Mouse (Mus musculus): ENCODE measurements around the gene Slc22a14.

The Slc22a14 gene

DNA sequence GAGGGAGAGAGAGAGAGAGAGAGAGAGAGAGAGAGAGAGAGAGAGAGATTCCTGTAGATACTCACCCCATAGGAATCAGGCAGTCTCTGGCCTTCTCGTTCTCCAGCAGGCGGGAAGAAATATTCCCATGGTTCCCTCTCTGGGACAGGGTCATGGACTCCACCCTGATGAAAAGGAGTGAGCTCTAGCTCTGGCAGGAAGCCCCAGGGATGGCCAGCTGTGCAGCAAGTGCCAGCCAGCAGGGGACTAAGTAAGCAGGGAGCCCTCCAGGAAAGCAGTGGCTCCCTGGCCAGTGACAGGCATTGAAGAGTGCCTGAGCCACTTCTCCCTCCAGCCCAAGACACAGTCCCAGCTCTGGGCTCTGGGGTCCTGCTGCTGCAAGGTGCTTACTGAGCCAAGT, 213.6 kb downstream of the Slc22a14 start:
- no peak for ATAC-seq (ENCODE audit: insufficient number of reproducible peaks, low FRiP score, low TSS enrichment)

DNA sequence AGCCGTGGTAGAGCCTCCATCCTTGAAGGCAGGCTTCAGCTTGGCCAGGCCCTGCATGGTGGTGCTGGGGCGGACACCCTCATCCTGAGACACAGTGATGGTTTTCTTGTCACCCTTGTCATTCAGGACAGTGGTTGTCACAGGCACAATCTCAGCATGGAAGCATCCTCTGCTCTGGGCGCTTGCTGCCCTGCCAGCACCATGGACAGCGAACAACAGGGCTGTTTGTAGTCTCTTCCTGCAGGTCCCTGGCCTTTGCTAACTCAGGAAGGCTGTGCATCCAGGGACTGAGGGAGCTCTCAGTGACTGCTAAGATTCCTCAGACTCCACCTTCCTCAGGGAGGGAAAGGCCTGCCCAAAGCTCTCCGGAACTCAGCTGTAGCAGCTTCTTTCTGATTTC, 215.8 kb downstream of the Slc22a14 start:
- ATAC-seq (ENCODE audit: insufficient number of reproducible peaks, low FRiP score, low TSS enrichment) = no peak

DNA sequence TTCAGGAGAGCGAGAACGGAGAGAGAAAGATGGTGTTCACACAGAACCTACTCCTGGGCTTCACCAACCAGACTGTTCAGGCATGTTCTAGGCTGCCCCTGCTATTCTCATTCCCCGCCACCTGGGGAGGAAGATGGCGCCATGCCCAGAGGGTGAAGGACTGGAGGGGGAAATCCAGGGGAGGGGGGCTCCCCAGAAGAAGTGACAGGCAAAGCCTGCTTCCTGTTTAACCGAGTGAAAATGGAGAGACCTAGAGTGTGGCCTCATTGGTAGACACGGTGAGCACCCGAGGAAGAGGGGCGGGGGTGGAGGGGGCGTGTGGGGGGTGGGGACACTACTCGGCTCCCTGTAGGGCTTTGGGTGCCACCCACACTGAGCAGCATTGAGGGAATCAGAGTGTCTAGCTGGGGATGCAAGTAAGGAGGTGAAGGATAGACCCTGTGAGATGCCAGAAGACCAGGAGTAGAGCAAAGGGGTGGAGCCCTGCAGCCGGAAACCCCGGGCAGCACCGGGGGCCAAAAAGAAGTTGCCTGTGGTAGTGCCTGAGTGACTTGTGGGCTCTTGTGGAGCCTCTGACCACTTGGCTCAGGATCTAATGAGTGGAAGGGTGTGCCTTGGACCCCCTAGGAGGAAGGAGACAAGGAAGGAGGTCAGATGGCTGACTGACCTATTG, 219.1 kb downstream of the Slc22a14 start:
- no peak for ATAC-seq (ENCODE audit: insufficient number of reproducible peaks, low FRiP score, low TSS enrichment)

DNA sequence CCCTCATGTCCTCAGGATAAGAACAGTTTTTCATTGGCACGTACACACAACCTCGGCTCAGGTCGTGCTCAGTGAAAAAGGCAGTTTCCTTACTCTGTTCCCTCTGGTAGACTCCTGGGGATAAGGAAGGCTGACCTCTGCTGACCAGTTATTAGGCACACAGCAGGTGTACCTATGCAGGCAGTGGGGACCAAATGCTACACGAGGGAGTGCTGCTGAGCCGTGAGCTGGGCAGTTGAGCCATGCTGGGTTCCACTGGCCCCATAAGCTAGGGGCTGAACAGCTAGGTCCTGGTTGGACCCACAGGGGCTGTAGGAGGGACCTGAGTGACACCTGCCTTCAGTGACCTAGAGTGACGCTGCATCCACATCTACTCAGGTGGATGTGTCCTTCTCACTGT, 219.7 kb downstream of the Slc22a14 start:
- no peak for ATAC-seq (ENCODE audit: insufficient number of reproducible peaks, low FRiP score, low TSS enrichment)

DNA sequence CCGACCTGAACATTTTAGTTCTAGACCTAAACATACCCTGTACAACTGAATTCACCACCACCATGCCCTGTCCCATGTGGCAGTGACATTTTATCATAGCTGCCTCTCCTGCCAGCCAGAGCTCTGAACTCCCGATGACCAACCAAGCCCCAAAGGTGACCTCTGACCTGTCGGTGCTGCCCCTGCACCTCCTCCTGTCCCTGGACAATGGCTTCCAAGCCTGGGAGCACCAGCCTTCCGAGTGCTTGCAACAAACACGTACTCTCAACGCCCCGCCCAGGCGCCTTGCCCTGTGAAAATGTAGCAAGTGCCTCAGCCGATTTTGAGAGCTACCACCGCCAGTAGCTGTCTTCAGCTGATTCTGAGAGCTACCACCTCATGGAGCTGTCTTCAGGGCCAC, 220.2 kb downstream of the Slc22a14 start:
- ATAC-seq (ENCODE audit: insufficient number of reproducible peaks, low FRiP score, low TSS enrichment) = no peak

DNA sequence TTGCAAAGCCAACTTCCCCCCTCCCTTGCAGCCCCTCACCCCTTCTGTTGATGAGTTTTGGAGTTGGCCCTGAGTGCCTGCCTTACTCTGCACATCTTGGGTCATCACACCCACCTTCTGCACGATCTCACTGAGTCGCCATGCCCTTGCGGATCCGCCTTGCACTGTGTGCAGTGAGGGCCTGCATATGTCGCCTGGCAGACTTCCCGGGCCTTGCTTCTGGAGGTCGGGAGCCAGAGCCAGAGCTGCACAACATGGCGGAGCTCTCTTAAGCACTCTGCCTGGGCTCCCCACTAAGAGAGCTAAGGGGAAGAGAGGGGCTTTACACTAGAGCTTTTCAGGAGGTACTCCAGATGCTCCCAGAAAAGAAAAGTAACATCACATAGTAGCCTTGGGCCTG, 220.7 kb downstream of the Slc22a14 start:
- no peak for ATAC-seq (ENCODE audit: insufficient number of reproducible peaks, low FRiP score, low TSS enrichment)

DNA sequence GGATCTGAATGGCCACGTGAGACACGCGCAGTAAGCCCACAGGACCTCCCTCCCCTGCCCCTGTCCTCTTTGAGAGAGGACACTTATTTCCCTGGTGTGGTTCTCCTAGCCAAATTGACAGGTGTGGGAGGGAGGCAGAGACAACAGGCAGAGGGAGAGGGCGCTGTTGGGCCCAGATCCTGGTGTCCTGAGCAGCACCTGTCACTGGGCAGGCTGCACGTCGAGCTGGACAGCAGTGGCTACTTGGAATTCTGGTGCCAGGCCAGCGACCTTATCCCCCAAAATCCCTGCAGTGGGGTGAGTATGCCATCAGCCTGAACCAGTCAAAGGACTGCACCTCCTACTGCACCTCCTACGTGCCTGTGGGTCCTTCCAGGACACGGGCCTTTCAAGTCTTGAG, 222.0 kb downstream of the Slc22a14 start:
- no peak for ATAC-seq (ENCODE audit: insufficient number of reproducible peaks, low FRiP score, low TSS enrichment)

DNA sequence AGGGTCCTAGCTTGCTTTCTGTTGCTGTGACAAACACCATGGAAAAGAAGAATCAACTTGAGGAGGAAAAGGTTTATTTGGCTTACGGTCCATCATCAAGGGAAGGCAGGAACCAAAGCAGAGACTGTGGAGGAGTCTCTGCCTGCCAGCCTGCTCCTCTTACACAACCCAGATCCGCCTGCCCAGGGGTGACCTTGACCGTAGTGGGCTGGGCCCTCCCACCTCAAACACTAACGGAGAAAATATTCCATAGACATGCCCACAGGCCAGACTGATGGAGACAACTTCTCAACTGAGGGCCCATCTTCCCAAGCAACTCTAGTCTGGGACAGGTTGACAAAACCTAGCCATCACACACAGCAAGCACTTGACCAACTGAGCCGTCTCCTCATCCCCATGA, 223.3 kb downstream of the Slc22a14 start:
- no peak for ATAC-seq (ENCODE audit: insufficient number of reproducible peaks, low FRiP score, low TSS enrichment)

DNA sequence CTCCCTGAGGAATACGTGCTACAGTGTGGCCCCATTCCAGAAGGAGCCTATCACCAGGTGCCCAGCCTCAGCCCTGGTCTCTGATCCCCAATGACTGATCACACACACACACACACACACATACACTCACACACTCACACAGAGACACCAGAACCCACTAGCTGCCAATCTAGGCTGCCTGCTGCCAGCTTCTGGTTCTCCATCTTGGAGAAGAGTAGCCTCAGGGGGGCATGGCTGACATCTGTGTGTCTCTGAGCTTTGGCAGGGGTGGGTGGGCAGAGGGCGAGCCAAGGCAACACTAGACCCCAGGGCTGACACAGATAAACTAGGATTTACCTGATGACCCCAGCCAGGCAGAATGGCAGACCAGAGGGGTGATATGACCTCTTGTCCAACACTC, 226.5 kb downstream of the Slc22a14 start:
- no peak for ATAC-seq (ENCODE audit: insufficient number of reproducible peaks, low FRiP score, low TSS enrichment)

DNA sequence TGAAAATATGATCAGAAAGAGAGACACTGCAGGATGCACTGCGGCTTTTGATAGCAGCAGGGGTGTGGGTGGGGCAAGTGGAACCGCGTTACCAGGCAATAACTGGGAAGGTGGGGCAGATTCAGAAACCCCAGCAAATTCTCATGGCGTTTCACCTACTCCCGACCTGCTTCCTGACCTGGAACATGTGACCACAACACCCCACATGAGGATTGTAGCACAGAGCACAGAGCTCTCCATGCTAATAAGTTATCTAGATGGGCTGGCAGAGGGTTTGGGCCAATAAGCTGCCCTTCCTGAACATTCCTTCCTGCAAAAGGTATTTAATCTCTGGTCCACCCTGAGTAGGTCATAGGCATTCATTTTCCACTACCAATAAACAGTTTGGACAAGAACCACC, 234.7 kb downstream of the Slc22a14 start:
- ATAC-seq (ENCODE audit: insufficient number of reproducible peaks, low FRiP score, low TSS enrichment) = no peak

DNA sequence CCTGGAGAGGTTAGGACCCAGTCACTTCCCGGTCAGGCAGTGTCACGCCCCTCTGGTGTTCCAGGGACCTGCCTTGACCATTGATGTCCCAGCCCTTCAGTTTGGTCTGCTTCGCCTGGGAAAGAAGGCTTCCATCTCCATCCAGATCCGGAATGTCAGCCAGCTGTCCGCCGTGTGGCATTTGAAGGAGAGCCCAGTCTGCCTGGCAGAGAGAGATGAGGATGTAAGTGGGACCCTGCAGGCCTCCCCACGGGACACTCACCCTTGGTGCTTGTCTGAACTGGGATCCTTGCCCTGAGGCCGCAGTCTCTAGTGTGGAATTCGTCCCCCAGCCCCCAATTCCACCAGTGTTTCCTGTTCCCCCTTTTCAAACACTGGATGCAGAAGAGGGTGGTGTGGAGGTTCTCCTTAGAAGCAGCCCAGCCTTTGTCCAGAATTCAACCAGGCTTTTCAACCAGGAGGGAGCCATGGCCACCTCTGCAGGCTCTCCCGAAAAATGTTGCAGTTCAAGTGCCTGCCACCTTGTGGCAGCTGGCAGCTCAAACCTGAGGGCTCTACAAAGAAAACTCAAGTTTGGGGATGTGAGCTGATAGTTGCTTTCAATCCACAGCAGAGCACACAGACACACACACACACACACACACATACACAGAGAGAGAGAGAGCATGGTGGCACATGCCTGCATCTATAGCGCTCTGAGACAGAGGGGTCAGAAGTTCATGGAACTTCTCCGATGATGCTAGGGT, 236.7 kb downstream of the Slc22a14 start:
- ATAC-seq (ENCODE audit: insufficient number of reproducible peaks, low FRiP score, low TSS enrichment) = no peak

DNA sequence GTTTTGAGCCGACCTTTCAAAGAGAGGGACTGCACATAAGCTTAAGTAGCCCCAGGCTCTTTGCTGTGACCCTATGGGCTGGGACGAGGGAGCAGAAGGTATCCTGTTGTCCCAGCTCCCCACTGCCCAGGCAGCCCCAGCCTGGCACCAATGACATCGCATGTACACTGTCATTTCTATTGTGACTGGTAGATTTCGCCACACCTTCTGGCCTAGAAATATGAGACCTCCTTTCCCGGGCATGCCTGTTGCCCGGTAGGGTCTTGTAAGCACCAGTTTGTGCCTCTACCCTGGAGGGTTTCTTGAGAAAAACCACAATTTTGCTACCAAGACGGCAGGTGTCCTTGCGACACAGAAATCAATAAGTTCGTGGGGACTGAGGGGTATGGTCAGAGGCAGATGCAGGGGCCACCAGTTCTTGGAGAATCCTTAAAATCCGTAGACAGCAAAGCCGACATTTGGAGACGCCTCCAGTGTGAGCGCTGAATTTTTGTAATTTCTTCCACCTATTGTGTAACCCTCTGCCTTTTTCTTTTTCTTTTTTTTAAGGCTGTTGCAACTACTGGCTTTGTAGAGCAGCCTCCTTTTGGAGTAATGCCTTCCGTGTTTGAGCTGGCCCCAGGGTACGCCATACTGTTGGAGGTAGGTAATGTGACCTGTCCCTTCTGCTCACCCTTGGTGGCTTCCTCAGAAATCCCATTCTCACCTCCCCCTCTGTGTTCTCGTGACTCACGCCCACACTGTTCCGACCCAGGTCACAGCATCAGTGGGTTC, 242.6 kb downstream of the Slc22a14 start:
- ATAC-seq (ENCODE audit: insufficient number of reproducible peaks, low FRiP score, low TSS enrichment) = no peak

DNA sequence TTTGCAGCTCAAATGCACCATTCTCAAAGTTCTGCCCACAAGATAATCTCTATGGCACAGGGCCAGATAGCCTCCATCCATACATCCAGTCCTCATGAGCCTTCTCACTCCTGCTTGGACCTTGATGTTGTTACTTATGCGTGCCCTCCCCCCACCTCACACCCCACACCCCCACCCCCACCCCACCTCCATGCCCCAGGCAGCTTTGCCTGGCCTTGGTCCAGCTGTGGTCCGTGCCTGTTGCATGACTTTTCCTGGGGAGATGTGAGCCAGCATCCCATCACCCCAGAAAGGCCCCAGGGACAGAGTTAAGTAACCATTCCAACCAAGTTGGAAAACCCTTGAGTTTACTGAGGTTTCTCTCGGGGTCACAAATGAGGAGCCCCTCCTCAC, 245.2 kb downstream of the Slc22a14 start:
- no peak for ATAC-seq (ENCODE audit: insufficient number of reproducible peaks, low FRiP score, low TSS enrichment)
